Mouse (Mus musculus) adrenal gland, adult 10 weeks (tissue): ENCODE data around the gene Snrpa1. TPM values are rescaled to one million over a fixed set of nuclear protein-coding genes. Genes with fewer than 3 reads are reported as not detected.

Source experiments
- polyA plus RNA-seq: library from polyadenylated mRNA; stranded (reverse); fragments of 350-450 nt; fragmentation: Illumina TruSeq; extraction: RNeasy Lipid Tissue Mini Kit (QIAGEN cat#74804); gene quantifications from one replicate; pipeline ENCODE4 v1.2.3, GENCODE M21; 2014; ENCODE audit warnings: low read depth, low replicate concordance

Gene Snrpa1
- polyA plus RNA-seq: 40.4 TPM

DNA sequence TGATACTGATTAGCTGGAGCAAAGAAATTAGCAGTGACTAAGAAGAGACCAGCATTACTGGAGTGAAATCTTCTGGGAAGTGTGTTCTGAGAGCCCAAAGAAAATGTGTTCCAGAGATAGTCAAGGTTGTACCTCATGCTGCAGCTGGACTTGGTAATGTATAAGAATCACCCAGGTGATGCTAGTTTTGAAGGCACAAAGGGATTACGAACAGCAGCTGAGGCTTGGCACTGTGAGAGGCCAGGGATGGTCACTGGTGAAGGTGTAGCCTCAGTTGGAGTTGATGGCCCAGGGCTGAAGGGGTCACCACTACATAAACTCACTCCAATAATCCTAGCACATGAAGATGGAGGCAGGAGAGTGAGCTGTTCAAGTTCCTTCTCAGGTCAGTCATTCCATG is at the start of gene Snrpa1:
Gene Snrpa1 (plus strand): TSS at position 301 of the 400 bp plus-strand sequence.

DNA sequence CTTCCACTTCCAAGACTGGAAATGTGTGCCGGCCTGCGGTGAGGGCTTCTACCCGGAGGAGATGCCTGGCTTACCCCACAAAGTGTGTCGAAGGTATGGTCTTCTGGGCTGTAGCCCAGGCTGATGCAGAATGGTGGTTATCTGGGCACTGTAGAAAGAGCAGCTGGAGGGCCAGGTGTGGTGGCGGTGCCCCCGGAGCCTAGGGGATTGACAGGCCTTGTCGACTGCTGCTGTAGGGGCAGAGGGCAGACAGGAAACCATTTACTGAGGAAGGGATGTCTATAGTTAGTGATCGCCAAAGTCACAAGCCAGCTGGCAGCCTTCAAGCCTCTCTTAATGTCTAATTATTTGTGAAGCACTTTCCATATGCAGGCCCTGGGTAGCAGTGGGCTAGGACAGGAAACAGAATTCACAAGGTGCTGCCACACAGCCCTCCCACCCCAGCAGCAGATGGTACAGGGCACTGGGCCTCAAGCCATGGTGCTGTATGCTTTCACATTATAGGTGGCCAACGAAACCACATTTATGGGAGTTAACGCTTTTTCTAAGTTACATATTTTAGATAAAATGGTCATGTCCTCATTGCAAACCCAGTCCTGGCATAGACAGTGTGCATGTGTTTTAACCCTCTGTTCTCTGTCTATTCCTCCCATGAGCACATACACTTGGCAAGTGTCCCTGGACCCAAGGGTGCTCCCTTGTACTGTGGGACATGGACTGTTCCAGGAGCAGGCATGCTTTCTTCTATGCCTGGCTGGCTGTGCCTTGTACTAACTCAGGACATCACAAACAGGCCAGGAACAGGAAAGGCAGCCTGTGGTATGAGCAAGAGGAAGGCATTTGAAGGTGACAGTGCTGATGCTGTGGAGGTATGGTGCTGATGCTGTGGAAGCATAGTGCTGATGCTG is 15.0 kb upstream of the Snrpa1 start, which contains the start of gene Gm45213:
Gene Gm45213 (plus strand): TSS at position 51 of the 908 bp plus-strand sequence.

DNA sequence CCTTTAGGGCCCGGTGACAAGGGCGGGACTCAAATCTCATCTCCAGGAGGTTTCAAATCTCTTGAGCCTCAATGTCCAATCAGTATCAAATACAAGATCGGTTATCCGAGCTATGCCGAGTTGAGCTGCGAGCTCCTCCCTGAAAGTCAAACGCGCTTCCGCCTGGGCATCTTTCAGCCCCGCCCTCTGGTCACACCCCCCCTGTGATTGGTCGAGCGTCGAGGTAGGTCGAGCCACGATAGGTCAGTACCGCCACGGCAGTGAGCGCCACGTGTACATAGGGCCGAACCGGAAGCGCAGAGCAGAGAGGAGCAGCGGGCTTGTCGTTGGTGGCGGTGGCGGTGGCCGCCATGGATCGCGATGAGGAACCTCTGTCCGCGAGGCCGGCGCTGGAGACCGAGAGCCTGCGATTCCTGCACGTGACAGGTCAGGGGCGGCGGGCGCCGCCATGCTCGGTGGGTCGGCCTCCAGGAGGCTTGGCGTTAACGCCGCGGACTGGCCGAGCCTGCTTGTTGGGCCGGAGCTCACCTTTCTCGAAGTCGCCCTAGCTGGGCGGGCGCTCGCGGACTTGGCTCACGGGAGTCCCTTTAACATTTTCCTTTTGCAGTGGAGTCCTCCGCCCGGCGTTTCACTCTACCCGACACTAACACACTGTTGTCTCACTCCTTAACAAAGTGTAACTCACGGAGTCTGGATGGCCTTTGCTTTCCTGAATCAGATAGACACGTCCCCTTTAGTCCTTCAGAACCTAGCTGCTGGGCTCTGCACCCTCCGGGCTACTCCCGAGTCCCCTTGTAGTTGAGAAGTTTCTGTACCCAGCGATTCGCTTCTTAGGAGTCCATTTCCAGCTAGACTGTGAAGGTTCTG is 20.8 kb downstream of the Snrpa1 start, which contains the start of gene Selenos:
Gene Selenos (plus strand): TSS at position 286 of the 867 bp plus-strand sequence.

DNA sequence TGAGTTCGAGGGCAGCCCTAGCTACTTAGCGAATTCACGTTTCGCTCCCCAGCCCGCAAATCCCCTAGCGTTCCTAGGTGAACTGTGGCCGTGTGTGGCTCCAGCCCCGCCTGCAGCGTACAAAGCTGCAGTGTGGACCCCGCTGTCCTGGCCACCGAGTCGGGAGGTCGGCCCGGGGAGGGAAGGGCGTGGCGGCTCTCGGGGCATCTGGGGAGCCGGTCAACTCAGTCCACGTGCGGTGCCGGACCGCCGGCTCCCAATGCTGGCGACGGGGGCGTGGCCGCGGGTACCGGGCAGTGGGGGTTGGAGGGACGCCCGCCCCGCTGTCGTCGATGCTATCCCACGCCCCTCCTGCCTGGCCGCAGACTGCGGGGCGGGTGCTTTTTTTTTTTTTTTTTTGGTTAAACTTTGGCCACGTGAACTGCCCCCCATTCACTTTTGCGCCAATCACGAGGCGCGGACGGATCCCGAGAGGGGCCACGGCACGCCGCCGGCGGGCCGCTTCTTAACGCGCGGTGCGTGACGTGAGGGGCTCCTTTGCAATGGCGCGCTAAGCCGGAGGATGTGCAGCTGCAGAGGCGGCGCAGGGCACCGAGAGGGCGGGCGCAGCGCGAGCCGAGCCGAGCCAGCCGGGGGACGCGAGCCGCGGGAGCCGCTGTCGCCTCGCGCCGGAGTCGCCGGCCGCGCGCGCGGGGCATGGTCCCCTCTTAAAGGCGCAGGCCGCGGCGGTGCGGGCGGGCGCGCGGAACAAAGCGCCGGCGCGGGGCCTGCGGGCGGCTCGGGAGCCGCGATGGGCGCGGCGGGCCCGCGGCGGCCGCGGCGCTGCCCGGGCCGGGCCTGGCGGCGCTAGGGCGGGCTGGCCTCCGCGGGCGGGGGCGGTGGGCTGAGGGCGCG is 50.4 kb downstream of the Snrpa1 start, which contains the start of gene Chsy1:
Gene Chsy1 (plus strand): TSS at position 555 of the 894 bp plus-strand sequence.

Other genes with a start within 250 kb of the Snrpa1 start
- gene Pcsk6, start 197.3 kb upstream of the Snrpa1 start, polyA plus RNA-seq: 3.6 TPM
- gene Gm45213, start 15.4 kb upstream of the Snrpa1 start, polyA plus RNA-seq: not detected
- gene Selenos, start 20.6 kb downstream of the Snrpa1 start, polyA plus RNA-seq: 146 TPM
- 12.2 TPM for gene Chsy1, start 50.5 kb downstream of the Snrpa1 start, polyA plus RNA-seq